Mouse (Mus musculus) left cerebral cortex, postnatal 36 days (tissue): ENCODE results near the gene Nmnat3. TPM values are rescaled to one million over a fixed set of nuclear protein-coding genes. Genes with fewer than 3 reads are reported as not detected.

Experiments
- DNase-seq, 2 experiments: peaks; one replicate each; pipeline ENCODE4 v3.0.0; 2021 to 2022; ENCODE audit warnings: low spot score in 2 of 2, mixed read lengths in 1 of 2
- intact Hi-C: fragments of 180-260 bp; cut with DNase I; formaldehyde crosslinking; loops from one replicate; pipeline ENCODE4 v1.15.1; 2025
- total RNA-seq, 2 experiments: library from RNA; stranded (reverse); gene quantifications; 2 replicates each; pipeline ENCODE4 v1.2.3; 2021

The Nmnat3 gene
- total RNA-seq, 2 experiments from 2014 or later, result 2.1 to 2.7 TPM

GRCm38 (mm10) chr9:98445359-98446149 is 158.3 kb downstream of the Nmnat3 start:
- DNase-seq, result no peak
- intact Hi-C loops, result no loop called here

GRCm38 (mm10) chr9:98450976-98451375 is 163.7 kb downstream of the Nmnat3 start:
- intact Hi-C loops, result no loop called here
- no peak for DNase-seq

GRCm38 (mm10) chr9:98466709-98467108 is 179.5 kb downstream of the Nmnat3 start:
- no peak for DNase-seq

More at GRCm38 (mm10) chr9:98466709-98467108, 179.5 kb downstream of the Nmnat3 start:
- intact Hi-C loops, result no loop called here

Other genes with a start within 250 kb of the Nmnat3 start
- 1 to 10 TPM; 5.4 to 5.7 TPM for gene Rbp1, start 135.5 kb downstream of the Nmnat3 start, total RNA-seq
- gene Rbp2, start 198.7 kb downstream of the Nmnat3 start, total RNA-seq, result not detected